Mouse (Mus musculus) heart, adult 2 months (tissue): ENCODE results near the gene 1700021F05Rik. TPM values are rescaled to one million over a fixed set of nuclear protein-coding genes. Genes with fewer than 3 reads are reported as not detected.
A peak's percentile ranks its signal among the peaks of the same experiment; 100 is the strongest.

Experiments
- DNase-seq, 2 experiments: peaks; one replicate each; pipeline ENCODE4 v3.0.0; 2021
- H3K27ac ChIP-seq: fragments of 200-600 bp; 2 replicates; pipeline ENCODE4 v1.8.1; 2022
- H3K27me3 ChIP-seq: fragments of 200-500 bp; 2 replicates; pipeline ENCODE4 v1.6.1; 2012; ENCODE audit warnings: mild to moderate bottlenecking, low read length, inconsistent platforms, mixed read lengths; ENCODE audit not compliant: control insufficient read depth, insufficient read depth
- H3K36me3 ChIP-seq: fragments of 200-500 bp; 2 replicates; pipeline ENCODE4 v1.6.1; 2012; ENCODE audit warnings: low read length, inconsistent platforms; ENCODE audit not compliant: control insufficient read depth, insufficient read depth
- H3K4me1 ChIP-seq: fragments of 200-500 bp; 2 replicates; pipeline ENCODE4 v1.6.1; 2011; ENCODE audit warnings: low read length; ENCODE audit not compliant: control insufficient read depth, insufficient read depth
- H3K4me3 ChIP-seq: fragments of 200-600 bp; 2 replicates; pipeline ENCODE4 v1.8.1; 2022
- H3K79me2 ChIP-seq: fragments of 200-500 bp; replicated peaks from 2 replicates; pipeline ENCODE4 v1.6.1; 2012; ENCODE audit warnings: mild to moderate bottlenecking, inconsistent platforms, low read length, moderate library complexity, mixed read lengths; ENCODE audit not compliant: control insufficient read depth, insufficient read depth
- H3K9ac ChIP-seq: fragments of 200-500 bp; 2 replicates; pipeline ENCODE4 v1.6.1; 2012; ENCODE audit warnings: low read depth, mild to moderate bottlenecking, control low read depth, inconsistent platforms, low read length, mixed read lengths
- CTCF ChIP-seq: fragments of 200-600 bp; IDR thresholded peaks from 2 replicates; pipeline ENCODE4 v1.8.1; 2022; ENCODE audit warnings: antibody characterized with exemption, mild to moderate bottlenecking, moderate library complexity
- EP300 ChIP-seq: fragments of 200-500 bp; IDR thresholded peaks from 2 replicates; pipeline ENCODE4 v1.6.1; 2011; ENCODE audit warnings: low read depth, low read length, control low read depth; ENCODE audit not compliant: insufficient read depth
- POLR2A ChIP-seq: fragments of 200-500 bp; IDR thresholded peaks from 2 replicates; pipeline ENCODE4 v1.6.1; 2011; ENCODE audit warnings: mild to moderate bottlenecking, low read depth, low read length, control low read depth; ENCODE audit not compliant: insufficient read depth
- WGBS: fragments of 180-500 bp; shearing (Covaris S2); methylation state at CpG from one replicate; pipeline ENCODE4 v1.1.7; 2018; 5-methylcytosine and 5-hydroxymethylcytosine counted together
- intact Hi-C: fragments of 180-260 bp; cut with DNase I; formaldehyde crosslinking; loops from one replicate; pipeline ENCODE4 v1.15.1; 2025
- polyA plus RNA-seq: library from polyadenylated mRNA; depleted of rRNA; stranded (reverse); fragments of >200 nt; gene quantifications from 2 replicates; pipeline ENCODE4 v1.2.3, GENCODE M21; 2012
- total RNA-seq, 2 experiments: library from RNA; stranded (reverse); gene quantifications; 2 replicates each; pipeline ENCODE4 v1.2.3; 2021

The 1700021F05Rik gene
- total and polyA plus RNA-seq, 3 experiments = 27.4 to 121 (median 112) TPM

DNA sequence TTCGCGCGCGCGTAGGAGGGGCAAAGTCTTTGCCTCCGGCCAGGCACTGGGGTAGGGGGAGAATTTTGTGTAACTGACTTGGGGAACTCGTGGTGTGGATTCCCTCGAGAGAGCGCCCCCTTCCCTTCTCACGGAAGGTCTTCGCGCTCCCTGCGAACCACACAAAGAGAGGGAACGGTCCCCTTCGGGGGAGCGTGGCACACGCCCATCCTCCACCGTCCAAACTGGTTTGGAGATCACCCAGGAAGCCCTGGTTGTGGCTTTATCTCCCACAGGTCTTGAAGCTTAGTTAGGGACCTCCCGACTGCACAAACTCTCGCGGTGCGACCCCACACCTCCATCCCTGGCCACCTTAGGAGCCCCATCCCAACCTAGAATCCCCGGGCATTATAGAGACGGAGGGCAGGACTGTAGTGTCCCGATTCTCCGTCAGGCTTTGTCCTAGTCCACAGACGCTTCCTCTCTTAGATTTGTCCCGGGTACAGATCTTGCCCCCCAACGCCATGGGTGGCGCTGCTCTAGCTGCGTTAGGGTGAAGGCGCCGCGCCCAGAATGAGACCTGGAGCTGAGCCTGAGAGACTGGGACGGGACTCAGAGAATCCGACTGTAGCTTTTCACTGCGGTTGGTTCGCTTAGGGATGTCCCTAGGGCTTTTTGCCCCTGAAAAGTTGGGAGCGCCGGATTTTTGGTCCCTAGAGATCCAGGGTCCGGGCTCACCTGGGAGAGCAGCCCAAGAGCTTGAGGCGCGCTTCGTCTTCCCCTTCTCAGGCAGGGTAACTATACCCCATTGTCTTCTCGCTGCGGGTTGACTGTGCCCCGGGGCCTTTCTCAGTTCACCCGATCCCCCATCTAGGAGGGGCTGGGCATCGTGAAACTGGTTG, 38.8 kb upstream of the 1700021F05Rik start:
- Histone ChIP-seq H3K9ac (peak overlapping the region; percentile 48; the same call in 1 of the 2 replicates), H3K79me2 (no peaks in the 10 kb centered on the region), H3K4me1 (peaks cover 3% of the 10 kb centered on the region), H3K27me3 (peaks cover 6% of the 10 kb centered on the region), H3K27ac (no peak overlapping the region), H3K4me3 (peak overlapping the region; percentile 41), H3K36me3 (no peaks in the 10 kb centered on the region)
- peak; percentile 26 to 37 for DNase-seq
- WGBS = under 1% methylated on average over 49 of the region's 49 CpGs
- intact Hi-C loops = loop anchor here (10.0 kb wide), 1 partner anchor 495 kb away; no protein-coding TSS in a partner anchor
- no peak for TF ChIP-seq POLR2A

DNA sequence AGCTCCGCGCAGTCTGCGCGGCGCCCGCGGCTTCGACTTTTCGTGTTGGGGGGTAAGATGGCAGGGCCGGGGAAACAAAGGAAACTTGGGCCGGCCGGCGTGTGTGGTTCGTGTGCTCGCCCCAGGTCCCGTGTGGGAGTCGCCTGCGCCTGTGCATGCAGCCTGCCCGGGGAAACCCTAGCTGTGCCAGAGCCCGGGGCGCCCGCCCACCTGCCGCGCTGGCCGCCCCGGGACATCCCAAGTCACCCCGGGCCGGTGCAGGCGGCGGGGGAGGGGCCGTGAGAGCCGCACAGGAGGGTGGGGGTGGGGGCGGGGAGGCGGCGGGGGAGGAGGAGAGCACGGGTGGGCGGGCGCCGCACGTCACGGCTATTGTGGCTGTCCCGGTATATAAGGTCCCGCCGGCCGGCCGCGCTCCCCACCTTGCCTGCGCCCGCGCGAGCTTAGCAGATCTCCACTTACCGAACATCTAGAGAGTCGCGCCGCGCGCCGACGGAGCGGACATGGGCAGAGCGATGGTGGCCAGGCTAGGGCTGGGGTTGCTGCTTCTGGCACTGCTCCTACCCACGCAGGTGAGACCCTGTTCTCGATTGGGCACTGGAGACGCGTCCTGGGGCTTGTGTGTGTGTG, 38.1 kb upstream of the 1700021F05Rik start:
- H3K4me3 ChIP-seq = peak overlapping the region; percentile 41
- peak; percentile 49 to 73 for DNase-seq
- no peak overlapping the region for H3K27ac ChIP-seq
- H3K36me3 ChIP-seq = no peaks in the 10 kb centered on the region
- H3K79me2 ChIP-seq = no peaks in the 10 kb centered on the region
- TF ChIP-seq POLR2A (no peak), EP300 (no peak), CTCF (no peak)
- H3K4me1 ChIP-seq = peaks cover 3% of the 10 kb centered on the region
- H3K9ac ChIP-seq = peak overlapping the region; percentile 48
- peaks cover 6% of the 10 kb centered on the region for H3K27me3 ChIP-seq
- 1% methylated on average over 56 of the region's 65 CpGs for WGBS
- intact Hi-C loops = loop anchor here (10.0 kb wide), 1 partner anchor 496 kb away; no protein-coding TSS in a partner anchor

DNA sequence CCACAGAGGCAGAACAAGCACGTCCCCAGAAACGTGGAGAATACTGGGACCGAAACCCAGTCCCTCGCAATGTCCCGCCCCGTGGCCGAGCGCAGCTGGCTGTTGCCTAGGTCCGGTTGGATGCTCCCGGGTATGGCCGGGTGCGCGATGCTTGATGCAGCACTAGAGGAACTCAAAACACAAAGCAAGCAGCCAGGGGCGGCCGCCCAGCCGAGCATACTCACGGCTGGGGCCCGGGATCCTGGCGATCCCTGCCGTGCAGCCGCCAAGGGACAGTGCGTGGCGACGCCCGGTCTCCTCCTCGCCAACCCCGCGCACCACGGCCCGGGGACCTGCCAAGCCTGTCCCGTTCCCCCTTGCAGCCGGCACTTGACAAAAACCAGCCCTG, 37.6 kb upstream of the 1700021F05Rik start:
- peak in 1 of 2 experiments; percentile 43 for DNase-seq
- Histone ChIP-seq H3K4me1 (peaks cover 3% of the 10 kb centered on the region), H3K9ac (0 out of 2 replicates have a peak overlapping the region, but pooled peaks have one; percentile 46), H3K4me3 (peak overlapping the region; percentile 41), H3K79me2 (no peaks in the 10 kb centered on the region), H3K27ac (no peak overlapping the region), H3K36me3 (no peaks in the 10 kb centered on the region), H3K27me3 (peaks cover 6% of the 10 kb centered on the region)
- intact Hi-C loops = loop anchor here (10.0 kb wide), 1 partner anchor 496 kb away; no protein-coding TSS in a partner anchor
- TF ChIP-seq POLR2A (no peak), EP300 (no peak), CTCF (no peak)
- 0% methylated on average over 32 of the region's 32 CpGs for WGBS

DNA sequence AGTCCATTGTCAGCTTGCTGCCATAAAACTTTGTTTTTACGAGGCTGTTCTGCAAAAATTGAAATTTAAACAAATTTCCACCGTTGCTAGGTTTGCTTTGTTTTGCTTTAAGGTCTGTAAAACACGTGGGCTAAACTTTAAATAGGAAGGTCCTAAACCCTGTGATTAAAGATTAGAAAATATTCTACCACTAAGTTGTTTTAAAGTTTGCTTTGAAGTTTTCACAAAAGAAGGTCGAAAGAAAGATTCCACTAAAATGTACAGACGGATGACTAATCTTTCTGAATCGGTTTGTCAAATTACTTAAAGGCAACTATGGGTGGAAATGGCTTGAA, 37.2 kb upstream of the 1700021F05Rik start, which contains the start of gene Cd24a:
Gene Cd24a (plus strand): TSS at position 288 of the 335 bp plus-strand sequence.
- Histone ChIP-seq H3K4me3 (peak within 1 kb of the TSS; percentile 41), H3K9ac (peak within 1 kb of the TSS; percentile 48), H3K36me3 (no peaks in the 10 kb centered on the region), H3K4me1 (peaks cover 3% of the 10 kb centered on the region), H3K79me2 (no peaks in the 10 kb centered on the region), H3K27ac (no peak within 1 kb of the TSS), H3K27me3 (peaks cover 6% of the 10 kb centered on the region)
- no peak for DNase-seq
- TF ChIP-seq CTCF (no peak), EP300 (no peak), POLR2A (no peak)
- 6% methylated on average over 6 of the region's 6 CpGs for WGBS
- intact Hi-C loops = loop anchor here (10.0 kb wide), 1 partner anchor 497 kb away; no protein-coding TSS in a partner anchor

DNA sequence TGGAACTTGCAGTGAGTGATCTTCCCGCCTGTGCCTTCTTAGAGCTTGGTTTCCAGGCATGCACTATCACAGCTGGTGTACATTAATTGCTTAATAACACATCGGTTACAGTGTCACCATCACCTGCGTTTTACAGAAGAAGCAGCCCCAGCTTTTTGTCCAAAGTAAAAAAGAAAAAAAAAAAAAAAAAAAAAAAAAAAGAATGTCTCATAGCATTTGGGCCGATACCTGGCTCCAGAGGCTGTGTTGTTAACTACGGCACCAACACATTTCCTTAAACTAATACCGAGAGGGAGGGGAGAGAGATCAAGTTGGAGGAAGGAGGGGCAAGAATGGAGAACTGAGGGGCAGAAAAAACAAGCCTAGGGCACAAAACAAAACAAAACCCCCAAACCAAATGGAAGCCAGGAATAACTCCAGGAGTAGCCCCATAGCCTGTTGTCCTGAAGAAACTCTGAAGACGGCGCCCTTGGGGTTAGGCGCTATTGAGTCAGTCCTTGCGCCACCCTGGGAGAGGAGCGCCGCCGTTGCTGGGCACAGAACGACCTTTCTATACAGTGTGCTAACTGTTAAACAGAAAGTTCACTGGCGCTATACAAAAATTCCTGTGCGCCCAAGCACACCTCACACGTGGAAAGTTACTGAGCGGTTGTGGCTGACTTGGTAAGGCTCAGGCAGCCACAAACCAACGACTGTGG, 36.7 kb upstream of the 1700021F05Rik start:
- no peak overlapping the region for H3K9ac ChIP-seq
- 33% methylated on average over 19 of the region's 19 CpGs for WGBS

More for the DNA sequence above, 36.7 kb upstream of the 1700021F05Rik start:
- Histone ChIP-seq H3K36me3 (no peaks in the 10 kb centered on the region), H3K27me3 (peaks cover 6% of the 10 kb centered on the region), H3K4me3 (no peak overlapping the region), H3K4me1 (peaks cover 3% of the 10 kb centered on the region), H3K79me2 (no peaks in the 10 kb centered on the region), H3K27ac (no peak overlapping the region)
- TF ChIP-seq POLR2A = no peak
- TF ChIP-seq EP300 = no peak
- intact Hi-C loops = loop anchor here (10.0 kb wide), 1 partner anchor 497 kb away; no protein-coding TSS in a partner anchor
- DNase-seq = no peak
